Mouse (Mus musculus): ENCODE measurements around the gene 2010109A12Rik.
A peak's percentile ranks its signal among the peaks of the same experiment; 100 is the strongest.

The 2010109A12Rik gene

GRCm38 (mm10) chr5:93206109-93207005, at the start of gene 2010109A12Rik, which contains the start of gene Ccni:
Gene 2010109A12Rik (plus strand): TSS chr5:93206518.
Gene Ccni (minus strand): TSS chr5:93206495.
- peak; percentile 98 for DNase-seq (ENCODE audit: low read depth, low spot score)

- DNase-seq (ENCODE audit: low read depth, low spot score): peak; percentile 62
Observed at GRCm38 (mm10) chr5:93163541-93163940, 42.8 kb upstream of the 2010109A12Rik start.

- DNase-seq (ENCODE audit: low read depth, low spot score): peak; percentile 39
Observed at GRCm38 (mm10) chr5:93167919-93168516, 38.3 kb upstream of the 2010109A12Rik start.

GRCm38 (mm10) chr5:93168654-93169053, 37.7 kb upstream of the 2010109A12Rik start:
- DNase-seq (ENCODE audit: low read depth, low spot score): no peak

- DNase-seq (ENCODE audit: low read depth, low spot score): no peak
Observed at GRCm38 (mm10) chr5:93171420-93171819, 34.9 kb upstream of the 2010109A12Rik start.

GRCm38 (mm10) chr5:93172536-93172935, 33.8 kb upstream of the 2010109A12Rik start:
- DNase-seq (ENCODE audit: low read depth, low spot score): no peak

GRCm38 (mm10) chr5:93174675-93175074, 31.6 kb upstream of the 2010109A12Rik start:
- DNase-seq (ENCODE audit: low read depth, low spot score): no peak

- DNase-seq (ENCODE audit: low read depth, low spot score): no peak
Observed at GRCm38 (mm10) chr5:93178616-93179015, 27.7 kb upstream of the 2010109A12Rik start.

- peak; percentile 39 for DNase-seq (ENCODE audit: low read depth, low spot score)
Observed at GRCm38 (mm10) chr5:93180252-93180651, 26.1 kb upstream of the 2010109A12Rik start.

- no peak for DNase-seq (ENCODE audit: low read depth, low spot score)
Observed at GRCm38 (mm10) chr5:93183311-93183710, 23.0 kb upstream of the 2010109A12Rik start.

- no peak for DNase-seq (ENCODE audit: low read depth, low spot score)
Observed at GRCm38 (mm10) chr5:93184548-93184947, 21.8 kb upstream of the 2010109A12Rik start.

GRCm38 (mm10) chr5:93189607-93190006, 16.7 kb upstream of the 2010109A12Rik start:
- DNase-seq (ENCODE audit: low read depth, low spot score): no peak

- no peak for DNase-seq (ENCODE audit: low read depth, low spot score)
Observed at GRCm38 (mm10) chr5:93190428-93190827, 15.9 kb upstream of the 2010109A12Rik start.

GRCm38 (mm10) chr5:93198232-93198631, 8.1 kb upstream of the 2010109A12Rik start:
- no peak for DNase-seq (ENCODE audit: low read depth, low spot score)

- DNase-seq (ENCODE audit: low read depth, low spot score): no peak
Observed at GRCm38 (mm10) chr5:93201181-93201580, 5.1 kb upstream of the 2010109A12Rik start.

- peak; percentile 47 for DNase-seq (ENCODE audit: low read depth, low spot score)
Observed at GRCm38 (mm10) chr5:93205371-93206108, 778 bp upstream of the 2010109A12Rik start.

- no peak for DNase-seq (ENCODE audit: low read depth, low spot score)
Observed at GRCm38 (mm10) chr5:93207006-93207348, 659 bp downstream of the 2010109A12Rik start.

GRCm38 (mm10) chr5:93207555-93207954, 1.2 kb downstream of the 2010109A12Rik start:
- DNase-seq (ENCODE audit: low read depth, low spot score): no peak

- DNase-seq (ENCODE audit: low read depth, low spot score): no peak
Observed at GRCm38 (mm10) chr5:93218375-93218774, 12.1 kb downstream of the 2010109A12Rik start.

GRCm38 (mm10) chr5:93221661-93222060, 15.3 kb downstream of the 2010109A12Rik start:
- DNase-seq (ENCODE audit: low read depth, low spot score): no peak

- no peak for DNase-seq (ENCODE audit: low read depth, low spot score)
Observed at GRCm38 (mm10) chr5:93224549-93224948, 18.2 kb downstream of the 2010109A12Rik start.

GRCm38 (mm10) chr5:93227157-93227556, 20.8 kb downstream of the 2010109A12Rik start:
- DNase-seq (ENCODE audit: low read depth, low spot score): peak; percentile 16
